Mouse (Mus musculus) left cerebral cortex, adult 18-20 months (tissue): ENCODE data around the gene Csgalnact2. TPM values are rescaled to one million over a fixed set of nuclear protein-coding genes. Genes with fewer than 3 reads are reported as not detected.

ENCODE experiments used
- DNase-seq, 2 experiments: peaks; one replicate each; pipeline ENCODE4 v3.0.0; 2021 to 2022; ENCODE audit warnings: low spot score in 2 of 2, mixed read lengths in 1 of 2
- total RNA-seq, 2 experiments: library from RNA; stranded (reverse); gene quantifications; 2 replicates each; pipeline ENCODE4 v1.2.3; 2021

Gene Csgalnact2
- total RNA-seq, 2 experiments from 2014 or later = 11.0 to 11.6 TPM

DNA sequence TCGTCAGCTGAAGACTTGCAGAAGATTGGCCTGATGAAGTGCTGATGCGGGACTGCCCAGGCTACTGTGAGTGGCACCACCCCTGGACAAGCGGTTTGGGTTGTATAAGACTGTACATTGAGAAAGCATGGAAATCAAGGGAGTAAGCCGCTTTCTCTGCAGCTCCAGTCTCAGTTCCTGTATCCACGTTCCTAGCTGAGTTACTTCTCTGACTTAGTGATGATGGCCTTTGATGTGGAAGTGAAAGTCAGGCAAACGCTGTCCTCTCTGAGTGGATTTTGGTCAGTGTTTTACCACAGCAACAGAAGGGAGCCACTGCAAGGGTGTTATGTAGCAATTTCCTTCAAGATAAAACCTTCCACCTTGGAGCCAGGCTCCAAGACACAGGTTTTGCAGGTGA is 2.0 kb upstream of the Csgalnact2 start:
- no peak for DNase-seq

GRCm38 (mm10) chr6:118137148-118137547 is 1.8 kb downstream of the Csgalnact2 start:
- DNase-seq = no peak

DNA sequence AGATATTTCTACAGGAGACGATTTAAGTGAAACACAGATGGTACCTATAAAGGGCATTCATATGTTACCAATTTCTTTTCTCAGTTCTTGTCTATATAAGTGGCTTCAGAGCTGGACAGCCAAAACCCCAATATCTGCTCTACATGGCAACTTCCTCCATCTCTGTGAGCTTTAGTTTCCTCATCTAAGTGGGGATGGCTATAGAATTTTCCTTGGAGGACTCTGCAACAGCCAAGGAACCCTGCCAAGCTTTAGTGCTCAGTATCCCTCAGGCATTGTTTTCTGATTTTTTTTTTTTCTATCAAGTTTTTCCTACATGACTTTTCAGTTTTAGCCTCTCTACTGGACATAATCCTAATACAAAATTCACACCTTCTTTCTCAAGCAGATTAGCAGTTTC is 4.5 kb downstream of the Csgalnact2 start:
- no peak for DNase-seq

DNA sequence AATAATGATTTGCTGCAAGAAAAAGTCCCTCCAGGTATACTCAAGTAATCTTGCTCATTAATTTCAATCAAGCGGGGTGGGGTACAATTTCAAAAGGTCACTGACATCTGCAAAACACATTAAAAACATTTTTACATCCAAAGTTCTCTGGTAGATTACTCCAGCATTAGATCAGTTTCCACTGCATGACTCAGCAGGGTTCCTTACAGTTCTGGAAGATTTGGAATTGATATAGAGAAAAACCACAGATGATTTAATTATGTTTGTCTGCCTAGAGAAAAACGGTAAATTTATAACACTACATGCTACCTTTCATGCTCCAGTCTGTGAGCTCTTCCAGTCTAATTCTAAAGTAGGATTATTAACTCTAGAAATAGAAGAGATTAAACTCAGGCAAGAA is 8.9 kb downstream of the Csgalnact2 start:
- no peak for DNase-seq

DNA sequence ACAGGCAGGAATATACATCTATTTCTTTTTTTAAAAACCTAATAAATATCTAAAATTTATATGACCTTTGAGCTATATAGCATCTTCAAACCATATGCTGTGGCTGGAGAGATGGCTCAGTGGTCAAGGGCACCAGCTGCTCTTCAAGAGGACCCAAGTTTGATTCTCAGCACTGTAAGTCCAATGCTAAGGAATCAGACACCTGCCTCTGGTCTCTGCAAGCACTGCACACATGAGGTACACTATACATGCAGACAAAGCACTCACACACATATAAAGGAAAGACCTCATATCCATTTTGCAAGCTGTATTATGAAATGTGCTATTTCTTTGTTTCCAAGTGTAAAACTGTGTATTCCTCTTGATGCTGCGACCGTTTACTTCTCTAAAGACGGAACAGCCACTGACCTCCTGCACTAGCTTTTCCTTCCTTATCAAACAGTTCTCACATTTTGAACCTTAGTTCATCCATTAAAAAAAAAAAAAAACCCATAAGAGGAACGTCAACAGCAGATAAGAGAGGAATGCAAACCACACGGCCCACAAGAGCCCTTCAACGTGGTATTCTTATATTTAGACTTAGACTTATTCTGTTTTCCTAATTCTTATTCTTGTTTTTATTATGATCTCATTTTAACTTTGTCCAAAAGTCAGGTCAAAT is 11.0 kb downstream of the Csgalnact2 start:
- DNase-seq = no peak

GRCm38 (mm10) chr6:118127198-118127597 is 11.7 kb downstream of the Csgalnact2 start:
- no peak for DNase-seq

DNA sequence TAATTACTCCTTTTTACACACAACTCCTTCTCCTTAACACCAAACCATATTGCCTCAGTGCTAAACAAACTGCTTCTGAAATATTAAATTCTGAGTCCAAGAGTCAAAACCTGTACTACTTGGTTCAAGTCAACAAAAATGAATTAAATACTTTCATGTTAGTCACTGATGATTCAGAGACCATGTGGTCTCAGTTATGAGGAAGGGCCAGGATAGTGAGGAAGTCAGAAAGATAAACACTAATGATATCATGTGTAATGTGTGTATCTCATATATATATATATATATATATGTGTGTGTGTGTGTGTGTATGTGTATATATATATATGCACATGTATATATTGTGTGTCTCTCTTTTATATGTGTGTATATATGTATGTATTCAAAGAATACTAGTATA is 12.4 kb downstream of the Csgalnact2 start:
- DNase-seq = no peak

- no peak for DNase-seq
These were observed 16.2 kb downstream of the Csgalnact2 start for GRCm38 (mm10) chr6:118122767-118123166.

GRCm38 (mm10) chr6:118111810-118112209 is 27.1 kb downstream of the Csgalnact2 start:
- DNase-seq = no peak

DNA sequence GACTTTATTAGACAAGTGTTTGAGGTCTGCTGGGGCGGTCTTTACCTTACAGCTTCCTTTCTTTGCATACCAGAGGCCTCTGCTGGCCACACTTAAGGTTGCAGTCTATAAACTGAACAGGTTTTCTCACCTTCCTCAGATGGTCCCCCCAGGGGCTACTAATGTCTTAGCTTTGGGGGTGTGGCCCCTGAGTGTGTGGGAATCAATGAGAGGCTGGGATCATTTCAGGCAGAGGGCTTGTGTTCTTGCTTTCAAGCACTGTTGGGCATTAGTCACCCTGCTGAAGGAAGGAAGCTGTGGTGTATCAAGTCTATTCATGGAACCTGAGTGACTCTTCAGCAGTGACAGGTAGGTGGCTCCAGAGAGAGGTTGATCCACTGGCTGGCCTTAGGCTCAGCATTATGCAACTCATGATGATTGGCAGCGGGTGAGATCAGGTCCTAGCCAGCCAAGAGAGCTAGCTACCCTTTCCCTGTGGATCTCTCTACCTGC is 39.6 kb downstream of the Csgalnact2 start:
- no peak for DNase-seq

DNA sequence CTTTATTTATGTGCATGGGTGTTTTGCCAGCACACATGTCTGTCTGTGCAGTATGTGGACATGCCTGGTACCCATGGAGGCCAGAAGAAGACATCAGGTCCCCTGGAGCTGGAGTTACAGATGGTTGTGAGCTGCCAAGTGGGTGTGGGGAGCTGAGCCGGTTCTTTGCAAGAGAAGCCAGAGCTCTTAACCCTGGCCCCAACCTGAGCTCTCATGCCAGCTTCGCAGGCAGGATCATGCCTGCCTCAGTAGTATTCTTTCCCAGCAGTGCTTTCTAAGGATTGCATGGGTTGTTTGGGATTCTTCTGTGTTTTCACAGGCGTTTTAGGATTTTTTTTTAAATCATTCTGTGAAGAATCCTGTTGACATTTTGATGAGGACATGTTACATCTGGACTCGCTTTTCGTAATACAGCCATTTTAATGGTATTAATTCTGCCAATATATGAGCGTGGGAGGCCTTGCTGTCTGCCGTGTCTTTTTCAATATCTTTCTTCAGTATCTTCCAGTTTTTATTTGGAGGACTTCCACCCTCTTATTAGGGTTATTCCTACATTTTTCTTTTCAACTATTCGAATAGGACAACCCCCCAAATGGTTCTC is 41.1 kb downstream of the Csgalnact2 start:
- no peak for DNase-seq

DNA sequence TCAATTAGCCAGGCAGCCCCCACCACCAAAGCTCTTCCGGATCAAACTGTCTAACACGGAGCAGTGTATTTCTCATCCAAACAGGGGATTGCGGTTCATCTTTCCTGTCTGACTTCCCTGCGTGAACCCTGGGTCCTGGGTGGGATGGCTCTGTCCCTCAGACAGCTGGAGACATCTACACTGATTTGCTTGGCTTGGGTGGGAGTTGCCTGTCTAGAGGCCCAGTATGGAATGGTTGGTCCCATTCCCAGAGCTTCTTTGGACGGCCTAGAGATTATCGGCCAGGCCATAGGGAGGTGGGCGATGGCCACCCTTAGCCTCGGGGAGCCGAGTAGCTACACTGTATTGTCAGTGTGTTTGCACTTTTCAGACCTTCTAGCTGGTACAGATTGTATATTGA is 48.1 kb downstream of the Csgalnact2 start:
- no peak for DNase-seq

DNA sequence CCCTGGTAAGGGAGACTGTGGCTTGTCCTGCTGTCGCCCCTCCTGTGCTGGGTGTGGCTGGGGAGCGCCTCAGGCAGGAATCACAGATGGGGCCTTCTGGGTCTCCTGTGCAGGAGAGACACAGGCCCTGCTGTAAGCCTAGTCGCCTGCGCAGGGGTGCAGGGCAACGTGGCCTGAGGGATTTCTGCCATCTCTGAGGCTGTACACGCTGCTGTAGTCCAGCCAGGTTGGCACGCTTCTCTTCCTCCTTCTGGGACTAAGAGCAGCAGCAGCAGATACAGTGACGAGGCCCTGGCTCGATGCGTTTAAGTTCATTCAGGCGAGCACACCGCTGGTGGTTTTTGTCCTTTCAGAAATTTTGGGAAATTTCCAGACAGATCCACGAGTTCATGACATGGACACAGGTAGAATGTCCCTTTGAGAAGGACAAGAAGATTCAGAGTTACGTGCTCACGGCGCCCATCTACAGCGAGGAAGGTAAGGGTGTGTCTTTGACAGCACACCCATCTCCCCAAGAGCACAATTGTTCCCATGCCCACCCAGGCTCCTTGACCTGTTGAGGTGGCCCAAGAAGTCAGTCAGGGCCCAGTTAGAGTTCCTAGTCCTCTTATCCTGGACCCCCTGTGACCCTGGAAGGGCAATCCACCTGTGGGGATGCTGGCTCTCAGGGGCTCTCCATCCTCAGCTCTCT is 50.0 kb downstream of the Csgalnact2 start:
- no peak for DNase-seq

DNA sequence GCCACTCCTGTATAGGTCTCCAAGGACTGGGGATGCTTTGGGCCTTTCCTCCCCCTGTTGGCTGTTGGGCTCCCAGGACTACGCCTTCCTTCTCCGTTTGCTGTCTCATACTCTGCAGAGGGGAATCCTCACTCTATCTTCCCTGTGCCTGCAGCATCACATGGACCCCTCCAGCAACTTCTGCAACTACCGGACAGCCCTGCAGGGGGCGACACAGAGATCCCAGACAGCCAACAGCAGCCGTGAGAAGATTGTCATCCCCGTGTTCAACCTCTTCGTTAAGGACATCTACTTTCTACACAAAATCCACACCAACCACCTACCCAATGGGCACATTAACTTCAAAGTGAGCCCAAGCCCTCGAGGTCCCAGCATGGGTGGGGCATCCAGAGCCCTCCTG is 51.0 kb downstream of the Csgalnact2 start:
- DNase-seq = no peak

DNA sequence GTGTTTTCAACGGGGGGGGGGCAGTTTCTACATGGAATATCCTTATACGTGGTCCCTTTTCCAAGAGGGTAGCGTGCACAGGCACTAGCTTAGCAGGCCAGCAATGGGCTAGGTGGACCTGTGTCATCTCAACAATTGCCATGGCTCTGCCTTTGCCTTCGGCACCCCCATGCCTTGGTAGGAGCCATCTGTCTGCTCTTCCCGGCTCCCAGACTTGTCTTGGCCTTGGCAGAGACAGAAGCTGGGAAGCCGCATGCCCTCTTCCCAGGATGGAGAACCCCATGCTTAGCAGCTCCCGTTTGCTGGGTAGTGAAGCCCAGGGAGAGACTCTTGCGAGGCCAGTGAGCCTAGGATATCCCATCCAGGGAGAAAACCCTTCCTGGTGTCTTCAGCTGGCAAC is 54.3 kb downstream of the Csgalnact2 start:
- no peak for DNase-seq

DNA sequence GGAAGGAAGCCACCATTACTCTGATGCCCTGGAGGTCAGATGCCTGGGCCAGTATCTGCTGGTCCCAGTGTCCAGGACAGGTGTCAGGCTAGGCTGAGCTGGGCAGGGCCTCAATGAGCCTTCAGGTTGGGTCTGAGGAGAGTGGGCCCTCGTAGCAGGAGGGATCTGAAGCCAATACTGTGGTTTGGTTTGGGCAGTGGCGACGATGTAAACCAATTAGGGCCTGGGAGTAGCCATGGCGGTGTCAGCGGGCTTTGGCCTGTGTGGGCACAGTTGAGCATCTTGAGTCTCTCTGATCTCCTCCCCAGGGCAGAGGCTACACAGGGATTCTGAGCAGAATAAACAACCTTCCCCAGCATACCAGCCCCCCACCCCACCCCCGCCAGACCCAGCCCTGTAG is 55.3 kb downstream of the Csgalnact2 start:
- DNase-seq = no peak

DNA sequence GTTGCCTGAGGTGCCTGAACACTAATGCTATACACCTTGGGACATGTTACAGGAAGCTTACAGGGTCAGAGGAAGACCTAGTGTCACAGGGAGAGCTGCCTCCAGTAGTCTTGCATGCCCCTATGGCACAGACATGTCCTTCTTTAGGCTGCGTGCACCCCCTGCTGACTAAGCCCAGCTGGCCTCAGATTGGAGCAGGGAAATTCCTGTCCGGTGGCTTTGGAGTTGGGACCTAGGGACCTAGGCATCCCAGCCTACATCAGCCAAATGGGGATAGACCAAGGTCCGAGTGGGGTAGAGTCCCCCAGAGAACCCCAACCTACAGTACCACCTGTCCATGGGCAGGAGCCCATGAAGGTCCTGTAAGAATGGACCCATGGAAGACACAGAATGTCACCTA is 56.6 kb downstream of the Csgalnact2 start:
- no peak for DNase-seq

DNA sequence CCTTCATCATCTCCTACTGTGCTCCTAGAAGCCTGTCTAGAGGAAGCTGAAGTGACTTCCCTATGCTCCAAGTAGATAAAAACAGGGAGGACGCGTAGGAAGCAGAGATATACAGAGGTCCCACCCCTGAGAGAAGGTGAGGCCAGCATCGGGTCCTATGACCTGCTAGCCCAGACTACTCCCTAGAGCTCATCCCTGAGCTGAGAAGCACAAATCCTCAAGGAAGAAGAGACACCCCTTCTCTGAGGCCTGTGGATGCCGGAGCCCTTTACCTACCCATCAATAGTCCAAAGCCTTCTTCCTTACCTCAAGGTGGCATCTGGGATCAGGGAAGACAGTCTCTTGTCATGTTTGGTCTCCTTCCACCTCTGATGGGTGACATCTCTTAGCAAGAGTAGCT is 58.2 kb downstream of the Csgalnact2 start:
- DNase-seq = no peak

DNA sequence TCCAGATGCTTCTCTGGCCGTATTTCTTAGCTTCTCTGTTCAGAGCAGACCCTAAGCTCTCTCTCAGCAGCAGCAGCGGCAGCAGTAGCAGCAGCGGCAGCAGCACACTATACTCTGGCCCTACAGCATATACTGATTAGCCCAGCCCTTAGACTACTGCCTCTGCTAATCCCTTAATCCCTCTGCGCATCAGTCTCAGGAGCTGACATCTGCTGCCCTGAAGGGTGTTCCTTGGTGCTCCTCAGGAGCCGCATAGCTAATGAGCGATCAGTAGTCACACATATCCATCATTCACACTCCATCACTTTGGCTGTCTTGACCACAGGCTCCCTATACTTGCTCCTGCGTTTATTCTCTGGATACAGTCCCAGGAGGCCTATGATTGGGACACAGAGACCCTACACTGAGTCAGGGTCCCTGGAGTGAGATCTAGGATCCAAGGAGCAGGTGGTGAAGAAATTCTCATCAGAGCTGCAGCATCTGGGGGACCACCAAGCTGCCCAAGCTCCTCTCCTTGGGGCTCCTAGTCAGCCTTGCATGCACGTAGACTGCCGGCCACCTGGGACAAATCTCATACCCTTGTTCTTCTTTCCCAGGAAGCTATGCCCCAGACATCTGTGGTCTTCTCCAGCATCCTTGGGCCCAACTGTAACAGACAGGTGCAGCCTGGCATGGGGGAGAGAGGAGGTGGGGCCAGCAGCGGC is 59.0 kb downstream of the Csgalnact2 start:
- DNase-seq = no peak

GRCm38 (mm10) chr6:118079292-118079691 is 59.6 kb downstream of the Csgalnact2 start:
- no peak for DNase-seq

DNA sequence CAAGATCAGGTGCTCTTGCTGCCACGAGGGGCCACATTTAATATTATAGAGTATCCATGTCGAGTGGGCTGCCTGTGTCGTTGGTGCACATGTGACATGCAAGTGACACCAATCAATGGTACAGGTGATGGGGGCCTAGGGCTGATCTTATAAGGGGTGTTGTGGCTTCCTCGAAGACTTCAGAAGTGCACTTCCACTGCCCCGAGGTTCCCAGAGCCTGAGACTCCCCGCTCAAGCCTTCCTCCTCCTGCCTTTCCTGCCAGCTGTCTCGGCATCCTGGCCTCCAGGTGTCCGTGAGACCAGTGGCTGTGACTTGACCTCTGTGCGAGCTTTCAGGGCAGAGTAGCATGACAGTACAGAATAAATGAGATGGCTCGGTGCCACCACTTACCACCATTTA is 60.2 kb downstream of the Csgalnact2 start:
- DNase-seq = no peak

DNA sequence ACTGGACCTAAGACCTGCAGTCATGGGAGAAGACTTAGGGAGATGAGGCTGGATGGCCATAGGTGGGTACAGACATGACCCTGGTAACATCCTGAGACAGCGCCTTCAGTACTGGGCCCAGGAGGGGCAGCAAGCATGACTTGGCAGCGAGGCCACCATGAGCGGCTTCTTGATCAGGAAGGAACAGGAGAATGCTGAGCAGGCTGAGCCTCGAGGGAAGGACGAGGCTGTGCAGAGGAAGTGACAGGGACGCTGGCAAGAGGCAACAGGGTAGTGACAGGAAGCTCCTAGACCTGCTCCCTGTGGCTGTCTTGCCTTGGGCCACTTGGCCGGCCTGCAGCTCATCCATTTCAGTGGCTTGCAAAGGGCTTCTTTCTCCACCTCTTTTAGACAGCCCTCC is 61.5 kb downstream of the Csgalnact2 start:
- DNase-seq = no peak
